Mouse (Mus musculus): ENCODE measurements around the gene Lmo3.

DNA sequence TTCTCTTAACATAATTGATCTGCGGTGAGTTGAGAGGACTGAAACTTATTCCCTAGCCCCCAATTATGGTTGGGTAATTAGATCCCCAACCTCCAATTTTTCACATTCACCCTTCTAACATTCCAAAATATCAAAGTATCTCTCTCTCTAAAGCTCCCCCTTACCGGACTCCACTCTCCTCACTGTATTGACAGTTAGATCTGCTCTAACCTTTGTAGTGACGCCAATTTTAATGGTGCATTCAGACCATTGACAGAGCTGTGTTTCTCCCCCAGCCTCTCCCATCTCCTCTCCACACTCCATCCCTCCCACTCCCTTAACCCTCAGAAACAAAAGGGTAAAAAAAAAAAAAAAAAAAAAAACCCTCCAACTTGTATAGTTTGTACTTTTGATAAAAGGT lies 154.9 kb downstream of the Lmo3 start:
- no peak for TF ChIP-seq HCFC1 (IDR thresholded peaks at IDR 0.05; ENCODE audit: borderline replicate concordance, insufficient read depth, low read length)
- no peak for TF ChIP-seq ZNF384 (IDR thresholded peaks at IDR 0.05; ENCODE audit: low read depth, low read length)

Data from ES-E14 (cell line).